Mouse (Mus musculus): ENCODE measurements around the gene Eri3. TPM values are rescaled to one million over a fixed set of nuclear protein-coding genes. Genes with fewer than 3 reads are reported as not detected.

Gene Eri3
- total RNA-seq, 2 experiments from 2014 or later, result 57.5 to 61.4 TPM

- DNase-seq (ENCODE audit: low spot score in 2 of 2), result no peak
Observed at GRCm38 (mm10) chr4:117655500-117655863, 105.3 kb downstream of the Eri3 start.

GRCm38 (mm10) chr4:117656961-117657360 is 106.8 kb downstream of the Eri3 start:
- DNase-seq (ENCODE audit: low spot score in 2 of 2), result no peak

- no peak for DNase-seq (ENCODE audit: low spot score in 2 of 2)
Observed at GRCm38 (mm10) chr4:117657646-117658045, 107.5 kb downstream of the Eri3 start.

GRCm38 (mm10) chr4:117658582-117659444 is 108.6 kb downstream of the Eri3 start:
- DNase-seq (ENCODE audit: low spot score in 2 of 2), result no peak

GRCm38 (mm10) chr4:117660001-117660400 is 109.8 kb downstream of the Eri3 start:
- no peak for DNase-seq (ENCODE audit: low spot score in 2 of 2)

- no peak for DNase-seq (ENCODE audit: low spot score in 2 of 2)
Observed at GRCm38 (mm10) chr4:117664411-117665137, 114.4 kb downstream of the Eri3 start.

GRCm38 (mm10) chr4:117665531-117665930 is 115.4 kb downstream of the Eri3 start:
- no peak for DNase-seq (ENCODE audit: low spot score in 2 of 2)

GRCm38 (mm10) chr4:117666054-117666453 is 115.9 kb downstream of the Eri3 start:
- no peak for DNase-seq (ENCODE audit: low spot score in 2 of 2)

GRCm38 (mm10) chr4:117669874-117670273 is 119.7 kb downstream of the Eri3 start:
- no peak for DNase-seq (ENCODE audit: low spot score in 2 of 2)

GRCm38 (mm10) chr4:117672042-117672441 is 121.9 kb downstream of the Eri3 start:
- DNase-seq (ENCODE audit: low spot score in 2 of 2), result no peak

GRCm38 (mm10) chr4:117673901-117674300 is 123.7 kb downstream of the Eri3 start:
- DNase-seq (ENCODE audit: low spot score in 2 of 2), result no peak

GRCm38 (mm10) chr4:117676903-117677302 is 126.7 kb downstream of the Eri3 start:
- DNase-seq (ENCODE audit: low spot score in 2 of 2), result peak; percentile 75 to 76

GRCm38 (mm10) chr4:117680963-117681362 is 130.8 kb downstream of the Eri3 start:
- no peak for DNase-seq (ENCODE audit: low spot score in 2 of 2)

GRCm38 (mm10) chr4:117681931-117682461 is 131.8 kb downstream of the Eri3 start, which contains the start of gene Dmap1:
Gene Dmap1, minus strand, starts transcription at chr4:117682273.
- peak; percentile 80 to 81 for DNase-seq (ENCODE audit: low spot score in 2 of 2)

- DNase-seq (ENCODE audit: low spot score in 2 of 2), result no peak
Observed at GRCm38 (mm10) chr4:117682463-117682862, 132.3 kb downstream of the Eri3 start.

GRCm38 (mm10) chr4:117683048-117683768 is 133.0 kb downstream of the Eri3 start:
- DNase-seq (ENCODE audit: low spot score in 2 of 2), result peak in 1 of 2 experiments; percentile 7

GRCm38 (mm10) chr4:117686354-117686753 is 136.2 kb downstream of the Eri3 start:
- peak in 1 of 2 experiments; percentile 7 for DNase-seq (ENCODE audit: low spot score in 2 of 2)

GRCm38 (mm10) chr4:117705361-117705760 is 155.2 kb downstream of the Eri3 start:
- peak; percentile 44 to 45 for DNase-seq (ENCODE audit: low spot score in 2 of 2)

- no peak for DNase-seq (ENCODE audit: low spot score in 2 of 2)
Observed at GRCm38 (mm10) chr4:117708780-117709550, 158.8 kb downstream of the Eri3 start.

- DNase-seq (ENCODE audit: low spot score in 2 of 2), result no peak
Observed at GRCm38 (mm10) chr4:117712314-117712713, 162.1 kb downstream of the Eri3 start.
